Mouse (Mus musculus): Measurements from ENCODE around the gene Arhgap32. TPM values are rescaled to one million over a fixed set of nuclear protein-coding genes. Genes with fewer than 3 reads are reported as not detected.

The Arhgap32 gene
- polyA plus RNA-seq, 1 experiment from 2014 or later = 4.1 TPM

Small RNA genes within 50 kb of the gene (microRNA-seq; reads per million reads assigned to microRNA genes)
- not detected for gene Gm44453

Other genes starting within 250 kb of the Arhgap32 start
- gene Barx2, start 202.7 kb upstream of the Arhgap32 start, polyA plus RNA-seq (2014; fragmentation: Nextera tagmentation; extraction: Ambion mirVana) = not detected in 2 replicates
- gene Kcnj5, start 228.2 kb downstream of the Arhgap32 start, polyA plus RNA-seq (2014; fragmentation: Nextera tagmentation; extraction: Ambion mirVana) = 17.7 and 21.1 TPM in 2 replicates